Mouse (Mus musculus): ENCODE measurements around the gene Ccdc152.

Ccdc152 gene

DNA sequence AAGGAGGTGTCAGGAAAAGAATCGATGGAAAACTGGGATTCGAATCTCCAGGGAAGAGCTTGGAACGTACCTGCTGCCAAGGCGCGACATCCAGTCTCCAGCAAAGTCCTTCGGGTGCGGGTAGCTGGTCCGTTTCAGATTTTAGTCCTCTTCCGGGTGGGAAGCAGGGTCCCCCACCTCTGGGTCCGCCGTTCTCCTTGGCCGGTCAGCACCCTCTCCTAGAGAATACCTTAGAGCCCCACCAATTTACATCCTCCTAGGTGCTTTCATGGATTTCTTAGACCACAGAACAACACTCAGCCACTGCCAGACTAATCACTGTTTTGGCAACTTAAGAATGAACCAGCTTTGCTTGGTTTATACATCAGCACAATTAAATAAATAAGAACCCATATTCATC lies at the start of gene Ccdc152:
Gene Ccdc152 (minus strand): TSS at position 101 of the 400 bp plus-strand sequence.
- no peak for DNase-seq (ENCODE audit: low read depth, low spot score)

DNA sequence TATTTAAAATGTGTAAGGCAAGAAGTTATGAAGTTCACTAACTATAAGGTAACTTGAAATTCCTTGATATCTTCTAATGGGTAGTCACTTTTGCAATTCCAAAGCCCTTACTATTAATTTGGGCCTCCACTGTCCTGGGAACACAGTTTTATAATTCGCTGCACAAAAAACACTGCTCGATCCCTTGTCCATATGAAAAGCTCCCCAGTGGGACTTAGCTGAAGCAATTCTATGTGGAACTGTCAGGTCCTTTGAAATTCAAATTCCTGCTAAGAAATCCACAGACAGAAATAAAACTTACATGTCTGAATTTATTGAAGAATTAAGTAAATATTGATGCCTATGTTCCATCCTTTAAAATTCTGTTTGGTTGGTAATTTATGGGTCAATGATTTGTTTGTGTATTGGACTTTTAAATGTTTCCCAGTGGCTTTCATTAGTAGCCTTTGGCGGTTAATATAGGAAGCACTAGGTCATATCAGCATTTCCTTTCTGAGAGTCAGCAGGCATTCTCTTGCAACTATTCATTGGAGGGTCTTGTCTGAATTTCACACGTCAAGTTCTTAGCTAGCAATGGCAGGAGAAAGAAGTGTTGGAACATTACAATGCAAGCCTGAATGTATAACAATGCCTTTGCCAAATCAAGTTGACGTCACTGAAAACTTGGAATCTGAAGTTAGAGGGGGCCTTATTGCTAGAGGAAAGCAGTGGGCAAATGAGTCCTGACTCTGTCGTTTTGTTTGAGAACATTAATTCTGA lies 46.2 kb upstream of the Ccdc152 start:
- no peak for DNase-seq (ENCODE audit: low read depth, low spot score)

DNA sequence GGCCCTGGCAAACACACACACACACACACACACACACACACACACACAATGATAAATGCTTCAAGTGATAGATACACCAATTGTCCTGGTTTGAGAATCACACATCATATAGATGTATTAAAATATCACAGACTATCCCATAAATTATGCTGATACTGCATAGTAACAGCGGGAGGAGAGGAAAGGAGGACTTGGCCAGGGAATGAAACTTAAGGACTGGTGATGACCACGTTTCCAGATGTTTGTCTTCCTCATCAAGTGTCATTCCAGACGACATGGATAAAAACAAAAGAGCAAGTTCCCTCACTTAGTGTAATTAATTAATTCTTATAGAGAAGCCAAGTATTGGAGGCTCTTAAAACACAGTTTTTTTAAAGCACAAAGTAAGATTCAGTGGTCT lies 43.4 kb upstream of the Ccdc152 start:
- no peak for DNase-seq (ENCODE audit: low read depth, low spot score)

DNA sequence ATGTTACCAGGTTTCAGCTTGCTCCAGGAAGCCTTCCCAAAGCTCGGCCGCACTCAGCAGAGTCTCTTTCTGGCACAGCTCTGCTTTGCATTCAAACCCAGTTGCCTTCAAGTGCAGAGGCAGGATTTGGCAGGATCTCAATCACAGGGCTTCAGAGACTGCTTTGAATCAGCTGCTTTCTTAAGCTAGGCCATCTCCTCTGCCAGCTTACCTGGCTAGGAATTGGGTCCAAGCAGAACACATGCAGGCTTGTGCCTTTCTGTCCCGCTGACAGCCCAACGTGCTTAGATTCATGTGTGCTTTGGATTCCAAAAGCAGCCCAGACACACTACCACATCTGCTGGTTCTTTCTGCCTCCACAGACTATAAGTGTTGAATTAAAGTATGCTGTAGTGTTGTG lies 41.2 kb upstream of the Ccdc152 start:
- DNase-seq (ENCODE audit: low read depth, low spot score), result no peak

DNA sequence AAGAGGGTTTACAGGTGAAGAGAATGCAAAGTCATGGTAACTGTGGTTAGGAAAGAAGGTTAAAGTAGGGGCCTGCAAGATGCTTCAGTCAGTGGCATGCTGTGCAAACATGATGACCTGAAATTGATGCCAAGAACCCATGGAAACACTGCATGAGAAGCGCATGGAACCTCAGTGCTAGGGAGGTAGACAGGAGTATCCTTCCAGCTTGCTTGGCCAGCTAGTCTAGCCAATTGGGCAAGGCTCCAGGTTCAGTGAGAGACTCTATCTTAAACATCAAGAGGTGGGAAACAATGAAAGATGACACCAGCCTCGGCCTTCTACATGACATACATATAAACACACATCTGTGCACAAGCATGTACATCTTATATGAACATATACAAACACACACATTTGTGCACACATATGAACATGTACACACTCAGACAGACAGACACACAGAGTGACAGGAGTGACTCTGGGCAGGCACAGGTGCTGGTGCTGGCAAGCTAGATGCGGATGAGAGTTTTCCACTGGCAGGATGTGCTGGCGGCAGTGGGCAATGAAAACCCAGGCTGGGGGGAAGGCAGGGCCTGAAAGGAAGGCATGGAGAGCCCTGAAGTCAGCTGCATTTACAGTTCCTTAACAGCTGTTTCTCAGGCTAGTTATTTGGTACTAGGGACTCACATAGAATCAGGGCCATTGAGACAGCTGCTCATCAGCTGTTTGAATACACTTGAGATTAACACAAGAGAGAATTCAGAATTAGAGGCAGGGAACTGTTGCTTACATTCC lies 38.7 kb upstream of the Ccdc152 start:
- DNase-seq (ENCODE audit: low read depth, low spot score), result no peak

DNA sequence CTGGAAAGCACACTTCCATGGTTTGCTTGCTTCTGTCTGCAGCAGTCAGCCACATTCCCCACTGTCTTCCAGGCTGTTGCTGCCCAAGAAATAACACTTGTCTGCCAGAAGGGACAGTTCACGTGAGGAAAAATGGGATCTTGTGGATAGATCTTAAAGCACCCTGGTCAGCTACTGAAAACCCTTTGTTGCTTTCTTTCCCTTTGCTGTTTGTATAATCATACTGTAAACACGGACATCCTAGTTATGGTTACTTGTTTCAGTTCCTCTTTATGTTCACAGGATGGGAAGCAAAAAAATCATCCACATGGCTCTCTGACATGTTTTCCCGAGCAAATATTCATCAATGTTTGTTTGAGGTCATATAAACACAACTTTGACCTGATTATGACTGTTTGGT lies 36.5 kb upstream of the Ccdc152 start:
- no peak for DNase-seq (ENCODE audit: low read depth, low spot score)

DNA sequence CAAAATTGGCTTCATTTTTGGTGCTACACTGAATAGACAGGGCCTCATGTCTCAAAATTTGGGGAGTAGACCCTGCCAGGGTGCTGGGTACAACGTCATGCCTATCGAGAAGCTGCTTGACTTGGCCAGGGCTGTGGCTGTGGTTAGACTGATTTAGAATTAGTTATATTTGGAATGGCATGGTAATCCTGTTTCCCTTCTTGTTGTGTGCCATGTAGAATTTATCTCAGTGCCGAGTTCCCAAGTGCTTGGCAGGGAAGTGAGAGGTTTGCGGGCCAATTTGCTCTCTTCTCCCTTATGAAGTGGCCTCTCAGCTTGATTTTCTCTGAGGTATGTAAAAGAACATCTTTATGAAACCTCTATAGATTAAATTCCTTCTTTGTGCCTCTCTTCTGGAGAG lies 29.2 kb upstream of the Ccdc152 start:
- no peak for DNase-seq (ENCODE audit: low read depth, low spot score)

DNA sequence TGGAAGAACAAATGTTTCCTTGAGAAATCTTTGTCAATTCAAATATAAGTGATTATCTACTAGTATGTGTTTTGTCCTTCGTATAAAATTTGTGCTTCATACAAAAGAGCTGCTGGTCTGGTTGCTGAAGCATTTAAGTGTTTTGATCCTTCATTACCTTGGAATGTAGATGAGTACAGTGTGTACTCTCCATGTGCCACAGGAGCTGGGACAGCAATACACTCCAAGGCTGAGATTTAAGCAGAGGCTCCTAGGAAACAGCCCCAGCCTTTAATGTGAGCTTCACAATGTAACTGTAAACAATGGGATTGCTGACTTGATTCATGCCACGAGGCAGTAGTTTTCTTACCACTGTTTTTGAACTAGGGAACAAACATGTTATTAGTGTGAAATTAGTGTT lies 28.5 kb upstream of the Ccdc152 start:
- no peak for DNase-seq (ENCODE audit: low read depth, low spot score)

DNA sequence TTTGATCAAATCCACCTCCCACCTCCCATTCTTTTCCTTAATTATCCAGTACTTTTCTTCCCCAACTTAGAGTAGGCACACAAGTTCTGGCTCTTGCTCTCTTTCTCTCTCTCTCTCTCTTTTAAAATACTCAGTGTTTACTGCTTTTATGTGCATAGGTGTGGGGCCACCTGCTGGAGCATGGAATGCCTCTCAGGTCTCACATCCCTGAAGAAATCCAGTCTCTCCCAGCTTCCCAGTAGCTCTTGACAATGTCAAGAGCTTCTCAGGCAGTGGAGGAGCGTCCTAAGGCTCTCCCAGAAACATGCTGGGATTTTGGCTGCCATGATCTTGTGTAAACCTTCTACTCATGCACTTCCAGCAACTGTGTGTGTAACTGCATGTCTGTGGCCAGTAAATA lies 27.0 kb upstream of the Ccdc152 start:
- no peak for DNase-seq (ENCODE audit: low read depth, low spot score)

DNA sequence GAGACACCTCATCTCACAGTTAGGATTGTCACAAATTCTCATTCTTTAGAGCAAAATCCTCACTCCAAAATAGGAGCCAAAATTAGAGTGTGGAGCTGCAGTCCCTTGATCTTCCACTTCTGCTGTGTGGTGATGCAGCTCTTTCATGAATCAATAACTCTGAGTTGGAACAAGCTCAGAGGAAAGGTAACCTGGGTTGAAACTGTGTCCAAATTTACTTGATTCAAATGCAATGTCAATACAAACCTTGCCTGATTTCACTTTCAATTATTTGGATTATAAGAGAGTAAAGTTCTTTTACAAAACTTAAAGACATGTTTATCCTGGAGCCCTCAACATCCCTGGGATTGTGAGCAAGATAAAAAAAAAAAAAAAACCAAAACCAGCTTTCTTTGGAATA lies 19.7 kb upstream of the Ccdc152 start:
- no peak for DNase-seq (ENCODE audit: low read depth, low spot score)

DNA sequence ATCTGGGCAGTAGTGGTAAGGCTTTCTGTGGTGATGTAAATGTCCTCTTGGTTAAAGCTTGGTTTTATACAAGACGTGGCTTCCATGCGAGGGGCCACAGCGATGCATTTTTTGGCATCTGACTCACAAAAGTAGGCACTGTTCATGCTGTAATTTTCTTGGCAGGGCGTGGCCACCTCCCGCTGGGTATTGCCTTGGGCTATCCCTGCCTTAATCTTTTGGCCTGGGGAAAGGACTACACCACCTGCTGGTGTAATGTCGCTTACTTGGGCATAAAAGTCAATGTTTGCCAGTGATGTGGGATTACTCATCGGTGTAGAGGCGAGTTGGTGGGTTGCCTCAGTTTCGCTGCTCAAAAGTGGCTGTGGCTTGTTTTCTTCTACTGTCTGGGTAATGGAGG lies 16.6 kb upstream of the Ccdc152 start:
- DNase-seq (ENCODE audit: low read depth, low spot score), result no peak

DNA sequence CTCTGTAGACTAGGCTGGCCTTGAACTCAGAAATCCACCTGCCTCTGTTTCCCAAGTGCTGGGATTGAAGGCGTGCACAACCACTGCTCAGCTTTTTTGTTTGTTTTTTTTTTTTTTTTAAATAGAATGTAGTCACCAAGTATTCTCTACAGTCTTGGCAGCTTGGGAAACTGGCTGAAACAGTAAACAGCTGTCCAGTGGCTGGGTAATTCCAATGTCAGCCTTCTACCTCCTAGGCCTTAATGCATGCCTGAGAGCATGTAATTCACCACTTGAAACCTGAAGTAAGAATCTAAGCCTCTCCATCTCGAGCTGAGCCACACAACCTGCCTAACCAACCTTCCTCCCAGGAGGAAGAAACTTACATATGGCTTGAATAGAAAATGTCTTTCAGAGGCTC lies 13.3 kb upstream of the Ccdc152 start:
- DNase-seq (ENCODE audit: low read depth, low spot score), result no peak

DNA sequence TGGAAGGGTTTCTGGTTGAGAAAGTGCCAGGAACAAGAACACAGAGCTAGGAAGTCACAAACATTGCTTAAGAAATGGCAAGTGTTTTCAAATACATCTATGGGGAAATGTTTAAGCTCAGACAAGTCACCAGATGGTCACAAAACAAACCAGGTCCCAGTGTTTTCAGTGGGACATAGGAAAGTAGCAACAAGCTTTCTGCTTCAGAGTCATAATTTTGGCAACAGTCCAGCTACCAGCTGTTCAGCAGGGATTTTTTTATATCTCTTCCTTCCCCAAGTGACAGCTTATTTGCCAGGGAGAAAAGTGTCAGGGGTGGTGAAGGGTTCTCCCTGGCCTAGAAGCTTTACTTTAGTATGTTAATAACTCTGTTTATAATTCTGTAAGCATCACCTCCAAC lies 9.6 kb upstream of the Ccdc152 start:
- no peak for DNase-seq (ENCODE audit: low read depth, low spot score)

DNA sequence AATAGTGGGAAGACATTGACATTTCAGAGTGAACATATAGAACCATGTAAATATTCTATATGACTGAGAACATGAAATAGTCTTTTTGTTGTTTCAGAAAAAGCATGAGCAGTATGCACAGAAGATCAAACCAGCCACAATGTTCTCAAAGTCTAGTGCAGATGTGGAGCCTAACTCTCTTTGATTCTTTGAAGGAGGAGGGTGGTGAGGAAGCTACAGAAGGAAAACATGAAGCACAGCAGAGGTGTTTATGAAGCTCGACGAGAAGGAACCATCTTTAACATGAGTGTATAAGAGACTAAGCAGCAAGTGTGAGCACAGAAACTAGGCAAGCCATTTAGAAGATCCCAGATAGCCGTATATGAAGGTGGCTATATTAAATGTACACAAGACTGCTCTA lies 6.5 kb upstream of the Ccdc152 start:
- no peak for DNase-seq (ENCODE audit: low read depth, low spot score)

DNA sequence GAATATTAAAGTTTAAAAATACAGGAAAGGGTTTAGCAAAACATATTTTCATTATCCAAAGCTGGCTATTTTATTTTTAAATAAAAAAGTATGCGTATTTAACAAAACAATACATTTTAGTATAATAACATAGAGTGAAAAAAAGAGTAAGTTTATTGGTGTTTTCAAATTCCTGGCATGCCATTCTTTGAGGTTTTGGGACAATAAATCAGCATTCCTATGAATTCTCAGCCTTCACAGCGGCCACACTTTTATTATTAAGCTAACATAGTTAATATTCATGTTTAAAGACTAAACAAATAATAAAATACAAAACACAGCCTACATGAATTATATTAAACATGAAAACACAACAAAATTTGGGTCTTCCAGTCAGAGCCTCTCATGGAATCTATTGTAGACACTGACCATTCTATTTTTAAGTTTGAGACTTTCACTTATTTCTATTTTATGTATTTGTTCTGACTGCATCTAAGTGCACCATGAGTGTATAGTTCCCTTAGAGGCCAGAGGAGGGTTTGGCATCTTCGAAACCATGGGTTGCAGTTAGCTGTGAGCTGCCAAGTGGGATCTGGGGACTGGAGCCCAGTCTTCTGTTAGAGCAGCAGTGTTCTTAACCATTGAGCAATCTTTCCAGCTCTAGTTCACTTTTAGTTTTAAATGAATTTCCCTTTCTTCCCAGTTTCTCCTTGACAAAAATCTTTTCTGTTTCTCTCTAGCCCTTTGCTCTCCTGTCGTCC lies 2.8 kb downstream of the Ccdc152 start:
- DNase-seq (ENCODE audit: low read depth, low spot score), result no peak

DNA sequence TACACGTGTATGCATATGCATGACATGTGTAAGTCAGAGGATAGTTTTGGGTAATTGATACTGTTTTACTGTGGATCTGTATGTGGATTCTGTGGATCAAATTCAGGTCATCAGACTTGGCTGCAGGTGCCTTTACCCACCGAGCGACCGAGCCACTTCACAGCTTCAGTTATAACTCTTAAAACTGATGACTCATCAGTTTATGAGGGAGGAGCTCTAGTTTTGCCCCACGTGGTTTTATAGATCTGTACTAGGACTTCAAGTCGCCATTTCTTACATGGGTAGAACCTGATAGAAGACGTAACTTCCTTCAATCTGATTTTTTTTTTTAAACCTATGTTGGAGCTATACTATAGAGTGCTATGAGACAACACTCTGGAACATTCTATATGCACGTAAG lies 5.7 kb downstream of the Ccdc152 start:
- no peak for DNase-seq (ENCODE audit: low read depth, low spot score)

DNA sequence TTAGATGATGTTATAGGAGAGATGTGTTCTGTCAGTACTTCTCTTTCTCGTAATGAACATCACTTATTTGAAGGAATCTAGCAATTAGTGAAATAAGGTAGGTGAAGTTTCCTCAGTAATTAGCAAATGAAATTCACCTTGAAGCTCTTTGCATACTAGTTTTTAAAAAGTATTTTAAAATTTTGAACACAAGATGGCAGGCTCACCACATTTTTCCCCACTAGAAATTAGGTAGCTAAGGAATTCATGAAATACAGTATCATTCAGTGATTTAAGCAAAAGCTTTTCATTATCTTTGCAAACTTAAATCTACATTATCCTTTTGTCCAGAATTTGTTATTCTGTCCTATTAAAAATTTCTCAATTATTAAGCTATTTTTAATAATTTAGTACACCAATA lies 7.3 kb downstream of the Ccdc152 start:
- no peak for DNase-seq (ENCODE audit: low read depth, low spot score)

DNA sequence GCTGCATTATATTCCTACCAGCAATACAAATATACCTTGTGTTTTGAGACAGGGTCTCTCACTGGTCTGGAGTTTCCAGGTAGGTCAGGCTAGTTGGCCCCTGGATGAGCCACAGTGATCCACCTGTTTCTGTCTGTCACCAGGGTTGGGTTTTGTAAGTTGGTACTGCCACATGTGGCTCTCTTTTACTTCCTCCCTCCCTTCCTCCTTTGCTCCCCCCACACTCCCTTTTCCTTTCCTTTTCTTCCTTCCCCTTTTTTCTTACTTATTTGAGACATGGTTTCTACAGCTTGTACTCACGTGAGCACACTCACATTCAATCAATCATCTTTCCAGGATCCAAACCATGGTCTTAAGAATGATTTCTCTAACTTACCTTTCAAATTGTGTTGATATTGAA lies 9.8 kb downstream of the Ccdc152 start:
- DNase-seq (ENCODE audit: low read depth, low spot score), result no peak

DNA sequence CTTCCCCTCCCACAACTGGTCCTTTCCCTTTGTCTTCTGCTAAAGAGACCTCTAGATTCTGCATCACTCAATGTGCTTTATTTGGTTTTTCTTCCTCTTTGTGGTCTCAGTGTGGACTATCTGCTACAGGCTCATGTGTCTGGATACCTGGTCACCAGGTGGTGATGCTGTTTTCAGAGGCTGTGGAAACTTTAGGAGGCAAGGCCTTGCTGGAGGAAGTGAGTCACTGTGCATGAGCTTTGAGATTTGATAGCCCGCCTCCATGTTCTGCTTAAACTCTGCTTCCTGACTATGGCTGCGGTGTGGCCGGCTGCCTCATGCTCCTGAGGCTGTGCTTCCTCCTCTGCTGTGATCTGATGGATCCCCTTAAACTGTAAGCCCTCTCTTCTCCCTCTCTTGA lies 12.9 kb downstream of the Ccdc152 start:
- no peak for DNase-seq (ENCODE audit: low read depth, low spot score)

DNA sequence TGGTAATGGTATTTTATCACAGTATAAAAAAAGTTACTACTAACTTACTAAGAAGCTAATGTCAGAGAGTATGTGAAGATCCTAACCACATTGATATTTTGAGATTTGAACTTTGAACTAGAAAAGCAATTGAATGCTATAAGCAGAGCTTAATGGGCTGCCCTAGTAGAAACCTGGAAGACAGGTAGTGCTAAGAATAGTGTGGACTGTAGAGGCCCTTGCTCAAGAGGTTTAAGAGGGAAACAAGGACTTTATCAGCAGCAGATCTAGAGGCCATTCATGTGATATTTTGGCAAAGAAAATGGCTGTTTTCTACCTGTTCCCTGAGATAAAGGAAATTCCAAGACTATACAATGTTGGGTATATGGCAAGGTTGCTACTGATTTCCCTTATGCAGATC lies 17.3 kb downstream of the Ccdc152 start:
- no peak for DNase-seq (ENCODE audit: low read depth, low spot score)

DNA sequence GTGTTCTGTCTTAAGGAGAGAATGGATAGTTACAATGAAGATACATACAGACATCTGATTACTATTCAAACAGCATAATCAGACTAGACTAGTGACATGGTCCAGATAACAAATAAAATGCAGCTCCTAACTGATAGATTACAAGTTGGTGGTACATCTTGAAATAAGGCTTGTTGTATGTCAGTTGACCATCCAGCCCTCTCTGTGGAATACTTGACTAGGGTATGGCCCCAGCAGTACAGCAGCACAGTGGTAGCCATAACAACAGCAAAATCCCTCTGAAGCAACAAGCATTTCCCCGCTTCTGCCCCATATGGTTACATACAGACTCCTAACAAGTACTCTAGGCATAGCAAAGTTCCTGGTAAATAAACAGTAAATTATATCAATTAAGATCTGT lies 21.6 kb downstream of the Ccdc152 start:
- no peak for DNase-seq (ENCODE audit: low read depth, low spot score)

DNA sequence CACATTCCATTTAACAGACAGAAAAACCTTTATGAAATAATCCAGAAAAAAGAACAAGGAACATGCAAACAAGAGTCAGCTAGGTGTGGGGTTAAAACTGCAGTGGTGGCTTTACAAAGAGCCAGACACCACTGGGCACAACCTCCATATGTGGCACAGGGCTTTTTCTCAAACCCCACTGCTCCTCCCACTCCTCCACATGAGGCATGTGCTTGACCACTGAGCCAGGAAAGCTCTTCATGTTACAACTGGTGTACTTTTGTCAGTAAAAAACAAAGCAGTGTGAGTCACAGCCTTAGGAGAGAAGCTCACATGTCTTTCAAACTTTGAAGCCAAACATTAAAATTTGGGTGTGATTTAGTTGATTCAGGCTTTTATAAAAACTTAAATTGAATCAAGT lies 22.1 kb downstream of the Ccdc152 start:
- no peak for DNase-seq (ENCODE audit: low read depth, low spot score)

DNA sequence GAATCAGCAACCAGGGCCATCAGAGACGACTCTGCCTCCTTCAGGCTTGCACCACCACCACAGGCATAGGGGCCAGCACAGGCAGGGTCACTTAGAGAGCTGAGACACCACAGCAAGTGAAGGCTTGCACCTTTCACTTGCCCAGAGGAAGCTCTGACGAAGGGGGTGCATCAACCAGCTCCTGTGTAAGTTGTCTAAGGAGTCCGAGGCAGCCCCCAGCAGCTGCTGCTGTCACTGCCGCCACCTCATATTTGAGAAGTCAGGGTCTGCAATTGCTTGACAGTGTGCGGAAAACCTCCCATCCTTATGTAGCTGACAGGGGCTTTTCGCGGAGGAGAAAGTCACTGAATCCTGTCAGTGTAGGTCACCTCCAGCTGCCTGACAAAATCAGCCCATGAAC lies 24.1 kb downstream of the Ccdc152 start:
- DNase-seq (ENCODE audit: low read depth, low spot score), result no peak

All from retina, adult 2 months (tissue).